Mouse (Mus musculus): ENCODE results near the gene Slc22a21. TPM values are rescaled to one million over a fixed set of nuclear protein-coding genes. Genes with fewer than 3 reads are reported as not detected.

Slc22a21 gene
- polyA plus RNA-seq, 1 experiment from 2014 or later, result 2.2 TPM

DNA sequence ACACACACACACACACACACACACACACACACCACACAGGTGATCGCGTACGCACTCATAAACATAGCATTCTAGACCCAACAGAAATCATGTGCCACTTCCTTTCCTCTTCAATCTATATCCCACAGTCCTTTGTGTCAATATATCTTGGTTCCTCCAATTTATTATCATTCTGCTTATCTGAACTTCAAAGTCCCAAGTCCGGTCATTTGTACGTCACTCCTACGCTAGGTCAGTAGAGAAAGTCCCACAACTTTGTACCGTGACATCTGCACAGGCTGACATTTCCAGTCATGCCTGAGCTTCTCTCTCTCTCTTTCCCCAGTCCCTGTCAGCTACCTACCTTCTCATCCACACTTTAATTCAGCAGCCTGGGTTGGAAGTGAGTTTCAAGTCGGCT is 71.4 kb downstream of the Slc22a21 start:
- H3K4me3 ChIP-seq (ENCODE audit: low read depth, low read length), result no peak overlapping the region
- H3K4me1 ChIP-seq (ENCODE audit: control insufficient read depth, insufficient read depth, low read length), result peaks cover 3% of the 10 kb centered on the region; the same call in 1 of the 2 replicates
- no peak overlapping the region for H3K4me2 ChIP-seq (ENCODE audit: low read depth, low read length)
- no peaks in the 10 kb centered on the region for H3K27me3 ChIP-seq (ENCODE audit: control insufficient read depth, insufficient read depth, low read length)
- DNase-seq (ENCODE audit: low spot score), result no peak
- H3K27ac ChIP-seq (replicated peaks; ENCODE audit: low read depth, low read length), result no peak overlapping the region
- no peak for ATAC-seq (replicated peaks; ENCODE audit: insufficient number of reproducible peaks, low FRiP score, low TSS enrichment, low read depth)
- WGBS, result 90% methylated on average over 8 of the region's 8 CpGs
- H3K9ac ChIP-seq (replicated peaks; ENCODE audit: low read length), result no peak overlapping the region
- no peaks in the 10 kb centered on the region for H3K9me3 ChIP-seq (replicated peaks; ENCODE audit: control insufficient read depth, low read length)
- H3K36me3 ChIP-seq (replicated peaks; ENCODE audit: control insufficient read depth, insufficient read depth, low read depth, low read length), result no peaks in the 10 kb centered on the region

DNA sequence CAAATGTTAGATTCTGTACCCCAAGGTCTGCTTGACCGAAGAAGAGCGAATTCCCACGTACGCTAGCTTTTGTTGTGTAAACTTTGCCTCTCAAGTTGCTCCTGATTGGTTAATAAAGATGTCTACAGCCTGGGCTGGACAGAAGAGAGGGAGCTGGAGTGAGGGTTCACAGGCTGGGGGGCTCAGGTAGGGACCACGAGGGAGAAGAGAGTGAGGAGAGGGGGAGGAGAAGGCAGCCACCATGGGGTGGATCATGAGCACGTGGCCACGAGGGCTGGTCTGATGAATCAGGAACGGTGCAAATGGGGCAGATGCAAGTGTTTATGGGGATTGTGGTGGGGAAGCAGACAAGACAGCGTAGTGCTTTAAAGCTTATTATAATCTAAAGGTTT is 75.6 kb downstream of the Slc22a21 start:
- Histone ChIP-seq H3K9me3 (replicated peaks; ENCODE audit: control insufficient read depth, low read length) (no peaks in the 10 kb centered on the region), H3K9ac (replicated peaks; ENCODE audit: low read length) (no peak overlapping the region), H3K36me3 (replicated peaks; ENCODE audit: control insufficient read depth, insufficient read depth, low read depth, low read length) (no peaks in the 10 kb centered on the region), H3K4me1 (ENCODE audit: control insufficient read depth, insufficient read depth, low read length) (peaks cover 3% of the 10 kb centered on the region; the same call in 1 of the 2 replicates), H3K27me3 (ENCODE audit: control insufficient read depth, insufficient read depth, low read length) (no peaks in the 10 kb centered on the region), H3K4me3 (ENCODE audit: low read depth, low read length) (no peak overlapping the region), H3K4me2 (ENCODE audit: low read depth, low read length) (no peak overlapping the region), H3K27ac (replicated peaks; ENCODE audit: low read depth, low read length) (no peak overlapping the region)
- 72% methylated on average over 9 of the region's 9 CpGs for WGBS
- ATAC-seq (replicated peaks; ENCODE audit: insufficient number of reproducible peaks, low FRiP score, low TSS enrichment, low read depth), result no peak
- no peak for DNase-seq (ENCODE audit: low spot score)

DNA sequence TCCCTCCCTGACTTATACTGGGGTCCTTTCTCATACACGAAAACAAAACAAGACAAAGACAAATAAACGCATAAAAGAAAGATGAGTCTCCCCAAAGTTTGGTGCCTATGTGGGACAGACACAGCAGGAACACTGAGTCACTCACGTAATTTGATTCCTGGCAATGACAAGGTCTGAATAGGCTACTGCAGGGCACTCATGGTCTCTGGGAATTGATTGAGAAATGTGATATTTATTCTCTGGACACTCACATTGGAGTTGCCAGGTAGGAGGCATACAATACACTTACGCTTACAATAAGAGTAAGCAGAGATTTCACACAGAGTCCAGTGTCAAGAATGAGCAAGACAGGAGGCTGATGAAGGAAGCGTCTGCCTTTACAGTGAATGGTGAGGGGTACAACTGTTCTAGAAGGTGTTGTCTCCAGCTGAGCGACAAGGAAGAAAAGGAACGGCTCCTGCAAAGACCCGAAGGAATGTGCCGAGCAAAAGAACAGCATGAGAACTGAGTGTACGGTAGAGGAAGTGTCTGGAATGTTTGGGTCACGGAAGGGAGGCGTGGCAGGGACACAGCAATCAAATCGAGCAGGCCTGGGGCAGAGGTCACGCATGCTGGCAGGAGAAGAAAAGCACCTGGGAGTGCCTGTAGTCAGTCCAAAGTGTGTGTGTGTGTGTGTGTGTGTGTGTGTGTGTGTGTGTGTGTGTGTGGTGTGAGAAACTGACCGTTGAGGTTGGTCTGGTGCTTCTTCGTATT is 76.2 kb downstream of the Slc22a21 start:
- ATAC-seq (replicated peaks; ENCODE audit: insufficient number of reproducible peaks, low FRiP score, low TSS enrichment, low read depth) (no peak), DNase-seq (ENCODE audit: low spot score) (peak; percentile 62)
- H3K36me3 ChIP-seq (replicated peaks; ENCODE audit: control insufficient read depth, insufficient read depth, low read depth, low read length), result no peaks in the 10 kb centered on the region
- no peak overlapping the region for H3K9ac ChIP-seq (replicated peaks; ENCODE audit: low read length)
- no peaks in the 10 kb centered on the region for H3K27me3 ChIP-seq (ENCODE audit: control insufficient read depth, insufficient read depth, low read length)
- H3K4me1 ChIP-seq (ENCODE audit: control insufficient read depth, insufficient read depth, low read length), result peaks cover 3% of the 10 kb centered on the region; the same call in 1 of the 2 replicates
- no peak overlapping the region for H3K4me3 ChIP-seq (ENCODE audit: low read depth, low read length)
- no peaks in the 10 kb centered on the region for H3K9me3 ChIP-seq (replicated peaks; ENCODE audit: control insufficient read depth, low read length)
- 32% methylated on average over 16 of the region's 16 CpGs for WGBS
- no peak overlapping the region for H3K27ac ChIP-seq (replicated peaks; ENCODE audit: low read depth, low read length)
- H3K4me2 ChIP-seq (ENCODE audit: low read depth, low read length), result no peak overlapping the region

DNA sequence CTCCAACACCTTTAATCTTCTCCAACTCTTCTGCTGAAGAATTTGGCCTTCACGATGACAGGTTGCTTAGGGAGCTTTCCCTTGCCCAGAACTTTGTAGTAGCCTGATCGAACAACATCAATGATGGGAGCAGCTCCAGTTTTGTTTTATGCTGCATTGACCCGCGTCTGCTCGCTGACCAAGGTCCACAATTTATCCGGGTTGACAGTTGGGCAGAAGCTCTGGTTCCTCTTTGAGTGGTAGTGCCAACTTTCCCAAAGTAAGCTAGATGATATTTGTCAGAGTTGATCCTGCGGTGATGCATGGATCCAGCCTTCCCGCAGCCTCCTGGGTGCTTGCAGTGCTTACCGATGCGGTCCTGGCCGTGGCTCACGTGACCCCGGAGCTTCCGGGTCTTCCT is 77.4 kb downstream of the Slc22a21 start:
- no peak for DNase-seq (ENCODE audit: low spot score)
- Histone ChIP-seq H3K4me2 (ENCODE audit: low read depth, low read length) (no peak overlapping the region), H3K36me3 (replicated peaks; ENCODE audit: control insufficient read depth, insufficient read depth, low read depth, low read length) (no peaks in the 10 kb centered on the region), H3K9ac (replicated peaks; ENCODE audit: low read length) (no peak overlapping the region), H3K4me3 (ENCODE audit: low read depth, low read length) (no peak overlapping the region), H3K27me3 (ENCODE audit: control insufficient read depth, insufficient read depth, low read length) (no peaks in the 10 kb centered on the region), H3K27ac (replicated peaks; ENCODE audit: low read depth, low read length) (no peak overlapping the region), H3K9me3 (replicated peaks; ENCODE audit: control insufficient read depth, low read length) (no peaks in the 10 kb centered on the region), H3K4me1 (ENCODE audit: control insufficient read depth, insufficient read depth, low read length) (peaks cover 3% of the 10 kb centered on the region; the same call in 1 of the 2 replicates)
- ATAC-seq (replicated peaks; ENCODE audit: insufficient number of reproducible peaks, low FRiP score, low TSS enrichment, low read depth), result no peak
- 92% methylated on average over 14 of the region's 14 CpGs for WGBS

DNA sequence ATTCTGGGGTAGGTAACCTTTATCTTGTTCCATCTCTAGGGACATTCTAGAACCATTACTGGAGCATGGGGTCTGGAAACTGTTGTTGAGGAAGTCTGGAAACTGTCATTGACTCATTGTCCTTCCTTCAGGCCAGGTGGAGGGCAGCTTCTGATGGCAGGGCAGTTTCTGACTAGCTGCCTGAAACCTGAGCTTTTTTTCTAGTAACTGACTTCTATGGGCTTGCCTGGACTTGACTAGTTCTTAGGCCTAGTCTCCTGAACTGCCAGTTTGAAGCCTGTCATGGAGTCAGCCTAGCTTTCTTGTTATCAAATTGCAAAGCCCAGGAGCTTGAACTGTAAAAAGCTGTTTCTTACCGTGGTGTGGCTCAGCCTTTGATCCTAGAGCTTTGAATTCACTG is 79.1 kb downstream of the Slc22a21 start:
- no peaks in the 10 kb centered on the region for H3K9me3 ChIP-seq (replicated peaks; ENCODE audit: control insufficient read depth, low read length)
- DNase-seq (ENCODE audit: low spot score), result no peak
- no peak overlapping the region for H3K4me3 ChIP-seq (ENCODE audit: low read depth, low read length)
- no peaks in the 10 kb centered on the region for H3K36me3 ChIP-seq (replicated peaks; ENCODE audit: control insufficient read depth, insufficient read depth, low read depth, low read length)
- H3K27me3 ChIP-seq (ENCODE audit: control insufficient read depth, insufficient read depth, low read length), result no peaks in the 10 kb centered on the region
- H3K4me1 ChIP-seq (ENCODE audit: control insufficient read depth, insufficient read depth, low read length), result peaks cover 3% of the 10 kb centered on the region; the same call in 1 of the 2 replicates
- WGBS, result 54% methylated on average over 1 of the region's 1 CpGs
- no peak for ATAC-seq (replicated peaks; ENCODE audit: insufficient number of reproducible peaks, low FRiP score, low TSS enrichment, low read depth)
- no peak overlapping the region for H3K27ac ChIP-seq (replicated peaks; ENCODE audit: low read depth, low read length)
- no peak overlapping the region for H3K4me2 ChIP-seq (ENCODE audit: low read depth, low read length)
- H3K9ac ChIP-seq (replicated peaks; ENCODE audit: low read length), result no peak overlapping the region

DNA sequence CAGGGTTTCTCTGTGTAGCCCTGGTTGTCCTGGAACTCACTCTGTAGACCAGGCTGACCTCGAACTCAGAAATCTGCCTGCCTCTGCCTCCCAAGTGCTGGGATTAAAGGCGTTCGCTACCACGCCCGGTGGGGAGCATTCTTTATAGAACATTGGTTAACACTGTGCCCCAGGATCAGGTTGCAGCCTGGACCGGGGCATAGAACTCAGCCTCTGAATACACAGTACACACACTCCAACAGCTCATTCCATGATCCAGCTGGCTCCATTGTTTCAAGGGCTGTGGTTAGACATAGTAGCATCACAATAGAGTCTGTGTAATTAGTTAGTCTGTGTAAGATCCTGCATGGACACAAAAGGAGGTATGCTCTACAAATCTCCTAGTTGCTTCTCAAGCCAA is 80.2 kb downstream of the Slc22a21 start:
- Histone ChIP-seq H3K9me3 (replicated peaks; ENCODE audit: control insufficient read depth, low read length) (no peaks in the 10 kb centered on the region), H3K9ac (replicated peaks; ENCODE audit: low read length) (no peak overlapping the region), H3K27me3 (ENCODE audit: control insufficient read depth, insufficient read depth, low read length) (no peaks in the 10 kb centered on the region), H3K4me2 (ENCODE audit: low read depth, low read length) (no peak overlapping the region), H3K4me1 (ENCODE audit: control insufficient read depth, insufficient read depth, low read length) (peaks cover 3% of the 10 kb centered on the region; the same call in 1 of the 2 replicates), H3K27ac (replicated peaks; ENCODE audit: low read depth, low read length) (no peak overlapping the region), H3K4me3 (ENCODE audit: low read depth, low read length) (no peak overlapping the region), H3K36me3 (replicated peaks; ENCODE audit: control insufficient read depth, insufficient read depth, low read depth, low read length) (no peaks in the 10 kb centered on the region)
- ATAC-seq (replicated peaks; ENCODE audit: insufficient number of reproducible peaks, low FRiP score, low TSS enrichment, low read depth) (no peak), DNase-seq (ENCODE audit: low spot score) (no peak)
- WGBS, result 89% methylated on average over 6 of the region's 6 CpGs

Other genes starting within 250 kb of the Slc22a21 start
- 7.0 and 7.7 TPM in 2 replicates for gene Irf1, start 210.3 kb downstream of the Slc22a21 start, polyA plus RNA-seq (2014; fragmentation: Nextera tagmentation; extraction: Ambion mirVana)
- gene Gm17334, start 207.1 kb downstream of the Slc22a21 start, polyA plus RNA-seq (2014; fragmentation: Nextera tagmentation; extraction: Ambion mirVana), result not detected in 2 replicates
- not detected in 2 replicates for gene Gm12216, start 121.1 kb downstream of the Slc22a21 start, polyA plus RNA-seq (2014; fragmentation: Nextera tagmentation; extraction: Ambion mirVana)
- 7.4 and 8.4 TPM in 2 replicates for gene Slc22a5, start 88.7 kb downstream of the Slc22a21 start, polyA plus RNA-seq (2014; fragmentation: Nextera tagmentation; extraction: Ambion mirVana)
- gene Slc22a4, start 47.8 kb upstream of the Slc22a21 start, polyA plus RNA-seq (2014; fragmentation: Nextera tagmentation; extraction: Ambion mirVana), result 1.4 and 1.8 TPM in 2 replicates
- 120 and 127 TPM in 2 replicates for gene Pdlim4, start 88.7 kb upstream of the Slc22a21 start, polyA plus RNA-seq (2014; fragmentation: Nextera tagmentation; extraction: Ambion mirVana)
- 41.5 and 42.8 TPM in 2 replicates for gene P4ha2, start 119.8 kb upstream of the Slc22a21 start, polyA plus RNA-seq (2014; fragmentation: Nextera tagmentation; extraction: Ambion mirVana)

All from embryonic facial prominence, embryonic 11.5 days (tissue).